Mouse (Mus musculus) intestine, embryonic 16.5 days (tissue): ENCODE measurements around the gene Dusp7. TPM values are rescaled to one million over a fixed set of nuclear protein-coding genes. Genes with fewer than 3 reads are reported as not detected.
A peak's percentile ranks its signal among the peaks of the same experiment; 100 is the strongest.

Experiments
- ATAC-seq: fragments of 200-750 bp; cut with Nextera tagmentation; 2 replicates; pipeline ENCODE4 v1.8.0; 2017; ENCODE audit warnings: moderate TSS enrichment, moderate library complexity
- H3K27ac ChIP-seq: fragments of 300-500 bp; sonication (generic); 2 replicates; pipeline ENCODE4 v1.5.1; 2014; ENCODE audit warnings: mild to moderate bottlenecking, low read length
- H3K27me3 ChIP-seq: fragments of 300-500 bp; sonication (generic); replicated peaks from 2 replicates; pipeline ENCODE4 v1.6.1; 2014; ENCODE audit warnings: low read length, control low read depth, mixed read lengths; ENCODE audit not compliant: control insufficient read depth, insufficient read depth
- H3K36me3 ChIP-seq: fragments of 300-500 bp; sonication (generic); 2 replicates; pipeline ENCODE4 v1.6.1; 2014; ENCODE audit warnings: low read length, control low read depth; ENCODE audit not compliant: control insufficient read depth, insufficient read depth
- H3K4me1 ChIP-seq: fragments of 300-500 bp; sonication (generic); 2 replicates; pipeline ENCODE4 v1.6.1; 2014; ENCODE audit warnings: low read length, control low read depth, mixed read lengths; ENCODE audit not compliant: control insufficient read depth, insufficient read depth
- H3K4me2 ChIP-seq: fragments of 300-500 bp; sonication (generic); 2 replicates; pipeline ENCODE4 v1.6.1; 2014; ENCODE audit warnings: low read depth, low read length, control low read depth
- H3K4me3 ChIP-seq: fragments of 300-500 bp; sonication (generic); 2 replicates; pipeline ENCODE4 v1.5.1; 2014; ENCODE audit warnings: mild to moderate bottlenecking, low read length
- H3K9ac ChIP-seq: fragments of 300-500 bp; sonication (generic); 2 replicates; pipeline ENCODE4 v1.6.1; 2014; ENCODE audit warnings: low read depth, low read length
- H3K9me3 ChIP-seq: fragments of 300-500 bp; sonication (generic); 2 replicates; pipeline ENCODE4 v1.6.1; 2016; ENCODE audit warnings: low read length, control low read depth; ENCODE audit not compliant: control insufficient read depth
- WGBS: fragments of 180-500 bp; shearing (Covaris S2); extraction: QIAGEN DNeasy Blood & Tissue Kit; methylation state at CpG from one replicate; pipeline ENCODE4 v1.1.7; 2014; 5-methylcytosine and 5-hydroxymethylcytosine counted together
- polyA plus RNA-seq: library from polyadenylated mRNA; unstranded; fragments of >200 nt; fragmentation: Nextera tagmentation; extraction: Ambion mirVana; gene quantifications from 2 replicates; pipeline ENCODE4 v1.2.1, GENCODE M21; 2015

The Dusp7 gene
- 4.8 and 6.3 TPM in 2 replicates for polyA plus RNA-seq

DNA sequence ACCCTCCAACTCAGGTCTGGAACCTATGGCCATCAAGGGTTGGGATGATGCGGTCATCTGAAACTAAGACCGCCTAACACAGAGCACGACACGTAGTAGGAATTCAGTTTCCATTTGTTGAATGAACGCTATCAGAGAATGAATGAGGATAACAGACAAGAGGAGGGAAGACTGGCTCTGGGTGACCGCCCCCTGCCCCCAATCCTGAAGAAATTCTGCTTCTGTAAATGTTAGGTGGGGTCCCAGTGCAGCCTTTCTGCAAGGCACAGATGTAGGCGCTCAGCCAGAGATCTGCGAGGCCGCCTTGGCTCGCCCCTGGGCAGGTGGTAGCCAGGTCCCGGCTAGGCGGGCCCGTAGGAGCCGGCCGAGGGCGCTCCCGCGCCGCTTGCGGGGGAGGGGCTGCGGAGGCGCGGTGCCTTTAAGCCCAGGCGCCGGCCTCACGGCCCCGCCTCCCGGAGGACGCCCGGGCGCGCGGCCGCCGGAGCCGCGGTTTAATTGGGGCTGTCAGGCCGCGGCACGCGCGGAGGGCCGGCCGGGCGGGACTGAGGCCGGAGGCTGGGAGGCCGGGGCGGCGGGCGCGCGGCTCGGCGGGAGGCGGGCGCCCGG lies at the start of gene Dusp7:
Gene Dusp7 (plus strand): TSS at position 521 of the 606 bp plus-strand sequence.
- Histone ChIP-seq H3K36me3 (0 out of 2 replicates have a peak, but pooled peaks cover 5% of the 10 kb centered on the region), H3K27me3 (no peaks in the 10 kb centered on the region), H3K27ac (peak within 1 kb of the TSS; percentile 97), H3K4me2 (peak within 1 kb of the TSS; percentile 98), H3K9me3 (no peaks in the 10 kb centered on the region), H3K9ac (peak within 1 kb of the TSS; percentile 84), H3K4me1 (peaks cover 32% of the 10 kb centered on the region), H3K4me3 (peak within 1 kb of the TSS; percentile 74)
- ATAC-seq: peak; percentile 75
- WGBS: under 1% methylated on average over 45 of the region's 57 CpGs

DNA sequence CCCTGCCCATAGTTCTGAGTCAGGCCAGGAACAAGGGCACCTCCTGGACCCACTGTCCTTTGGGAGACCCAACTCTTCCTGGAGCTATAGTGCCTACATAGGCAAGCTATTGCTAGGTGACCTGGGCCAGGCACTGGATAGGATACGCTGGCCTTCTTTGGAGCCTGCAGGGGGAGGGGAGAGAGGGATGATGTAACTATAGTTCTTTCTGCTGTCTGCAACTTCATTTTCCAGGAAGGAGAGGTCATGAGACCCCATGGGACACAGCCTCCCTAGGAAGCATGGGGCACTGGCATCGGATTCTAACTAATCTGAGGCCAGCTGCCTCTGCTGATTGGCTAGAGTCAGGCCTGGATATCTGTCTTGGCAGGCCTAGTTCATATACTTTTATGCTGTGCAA lies 49.3 kb upstream of the Dusp7 start:
- 57% methylated on average over 2 of the region's 2 CpGs for WGBS
- H3K27ac ChIP-seq: no peak overlapping the region
- H3K4me3 ChIP-seq: no peak overlapping the region
- 0 out of 2 replicates have a peak, but pooled peaks cover 5% of the 10 kb centered on the region for H3K4me1 ChIP-seq
- H3K36me3 ChIP-seq: no peaks in the 10 kb centered on the region
- ATAC-seq: no peak
- no peaks in the 10 kb centered on the region for H3K9me3 ChIP-seq
- H3K4me2 ChIP-seq: no peak overlapping the region
- no peaks in the 10 kb centered on the region for H3K27me3 ChIP-seq
- H3K9ac ChIP-seq: no peak overlapping the region

DNA sequence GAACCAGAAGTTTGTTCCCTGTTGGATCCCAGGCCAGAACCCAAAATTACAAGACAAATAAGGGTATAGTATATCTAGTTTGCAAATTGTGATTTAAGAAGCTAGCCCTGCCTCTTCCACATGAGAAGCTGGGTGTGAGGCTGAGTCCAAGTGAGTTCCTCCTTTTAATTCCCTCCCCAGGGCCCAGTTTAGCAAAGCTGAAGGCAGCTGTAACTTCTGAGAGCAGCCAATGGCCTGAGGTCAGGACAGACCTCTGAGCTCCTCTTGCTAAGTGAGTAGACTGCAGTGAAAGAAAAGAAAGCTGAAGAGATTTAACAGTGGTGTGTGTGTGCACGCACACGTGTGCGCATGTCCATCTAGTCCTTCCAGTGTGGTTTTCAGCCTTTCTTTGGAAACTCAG lies 45.9 kb upstream of the Dusp7 start:
- no peak overlapping the region for H3K4me3 ChIP-seq
- peak overlapping the region; percentile 23; the same call in 1 of the 2 replicates for H3K27ac ChIP-seq
- H3K4me2 ChIP-seq: no peak overlapping the region
- no peaks in the 10 kb centered on the region for H3K9me3 ChIP-seq
- no peak overlapping the region for H3K9ac ChIP-seq
- H3K27me3 ChIP-seq: no peaks in the 10 kb centered on the region
- H3K4me1 ChIP-seq: 0 out of 2 replicates have a peak, but pooled peaks cover 5% of the 10 kb centered on the region
- H3K36me3 ChIP-seq: no peaks in the 10 kb centered on the region
- ATAC-seq: no peak
- 87% methylated on average over 3 of the region's 3 CpGs for WGBS

DNA sequence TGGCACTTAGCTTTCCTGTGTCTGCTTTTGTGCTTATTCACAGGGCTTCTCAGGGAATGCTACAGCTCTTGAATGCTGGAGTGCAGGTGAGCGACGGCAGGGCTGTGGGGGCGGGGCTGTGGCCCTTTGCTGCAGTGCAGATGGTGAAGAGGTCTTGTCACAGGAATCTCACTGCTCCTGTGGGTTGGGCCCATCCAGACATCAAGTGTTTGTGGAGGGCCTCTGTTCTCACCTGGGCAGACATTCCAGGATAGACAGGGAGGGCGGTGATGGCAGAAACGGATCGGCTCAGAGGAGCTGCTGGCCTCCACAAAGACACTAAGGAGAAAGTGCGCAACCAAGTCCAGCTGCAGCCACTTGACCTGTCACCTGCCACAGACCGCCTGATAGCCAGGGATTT lies 42.2 kb upstream of the Dusp7 start:
- 69% methylated on average over 8 of the region's 8 CpGs for WGBS
- Histone ChIP-seq H3K27me3 (no peaks in the 10 kb centered on the region), H3K9me3 (no peaks in the 10 kb centered on the region), H3K9ac (no peak overlapping the region), H3K27ac (no peak overlapping the region), H3K4me2 (no peak overlapping the region), H3K36me3 (0 out of 2 replicates have a peak, but pooled peaks cover 4% of the 10 kb centered on the region), H3K4me3 (no peak overlapping the region), H3K4me1 (peaks cover 5% of the 10 kb centered on the region; the same call in 1 of the 2 replicates)
- ATAC-seq: no peak

DNA sequence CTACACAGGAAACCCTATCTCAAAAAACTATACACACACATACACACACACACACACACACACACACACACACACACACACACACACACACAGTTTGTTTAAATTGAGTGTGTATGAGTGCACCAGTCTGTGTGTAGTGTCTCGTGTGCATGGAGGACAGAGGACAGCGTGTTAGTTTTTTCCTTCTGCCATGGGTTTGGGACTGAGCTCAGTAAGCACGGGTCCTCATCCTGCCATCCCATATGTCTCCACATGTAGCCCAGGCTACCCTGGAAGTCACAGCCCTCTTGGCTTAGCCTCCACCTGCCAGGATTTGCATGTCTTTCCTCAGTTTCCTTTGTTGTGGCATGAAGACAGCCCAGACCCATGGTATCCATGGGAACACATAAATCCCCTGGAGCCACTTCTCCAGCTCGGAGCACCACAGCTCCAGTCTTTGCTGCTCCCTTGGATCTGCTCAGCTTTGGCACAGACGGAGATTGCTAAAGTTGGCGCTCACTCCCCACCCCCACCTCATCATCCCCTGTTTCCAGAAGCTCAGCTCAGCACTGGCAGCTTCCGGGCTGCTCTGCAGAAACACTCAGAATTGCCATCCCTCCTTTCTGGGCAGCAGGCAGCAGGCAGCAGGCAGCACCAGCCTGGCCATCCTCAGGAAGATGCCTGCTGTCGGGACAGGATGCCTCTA lies 41.2 kb upstream of the Dusp7 start:
- no peak overlapping the region for H3K4me3 ChIP-seq
- H3K27ac ChIP-seq: no peak overlapping the region
- 84% methylated on average over 8 of the region's 8 CpGs for WGBS
- H3K4me1 ChIP-seq: peaks cover 5% of the 10 kb centered on the region; the same call in 1 of the 2 replicates
- H3K4me2 ChIP-seq: no peak overlapping the region
- no peaks in the 10 kb centered on the region for H3K27me3 ChIP-seq
- H3K9ac ChIP-seq: no peak overlapping the region
- no peaks in the 10 kb centered on the region for H3K9me3 ChIP-seq
- H3K36me3 ChIP-seq: 0 out of 2 replicates have a peak, but pooled peaks cover 4% of the 10 kb centered on the region
- ATAC-seq: no peak

DNA sequence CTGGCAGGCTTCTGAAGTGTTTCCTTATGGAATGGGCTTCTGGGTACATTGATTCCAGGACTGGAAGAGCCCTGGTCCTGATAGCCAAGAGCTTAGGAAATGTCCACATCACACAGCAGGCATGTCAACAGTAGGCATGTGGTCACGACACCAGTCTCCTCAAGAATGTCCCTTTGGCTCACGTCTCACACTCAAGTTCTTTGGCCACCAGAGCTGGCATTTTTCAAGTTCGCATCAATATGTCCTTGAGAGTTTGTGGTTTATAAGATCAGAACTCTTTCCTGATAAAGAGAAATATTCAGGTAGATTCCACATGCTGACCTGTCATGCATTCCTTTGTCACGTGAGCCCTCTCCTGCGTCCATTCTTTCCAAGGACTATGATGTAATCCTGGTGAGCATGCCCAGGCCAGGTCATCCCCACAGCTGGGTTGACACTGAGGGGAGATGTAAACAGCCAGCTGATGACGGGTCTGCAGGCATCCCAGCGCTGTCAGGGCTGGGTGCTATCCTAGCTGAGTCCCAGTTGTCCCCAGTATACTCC lies 40.3 kb upstream of the Dusp7 start:
- Histone ChIP-seq H3K9ac (no peak overlapping the region), H3K4me3 (no peak overlapping the region), H3K4me1 (no peaks in the 10 kb centered on the region; the same call in 1 of the 2 replicates), H3K27me3 (no peaks in the 10 kb centered on the region), H3K4me2 (no peak overlapping the region), H3K27ac (no peak overlapping the region), H3K9me3 (no peaks in the 10 kb centered on the region), H3K36me3 (0 out of 2 replicates have a peak, but pooled peaks cover 4% of the 10 kb centered on the region)
- ATAC-seq: no peak
- 68% methylated on average over 7 of the region's 7 CpGs for WGBS

DNA sequence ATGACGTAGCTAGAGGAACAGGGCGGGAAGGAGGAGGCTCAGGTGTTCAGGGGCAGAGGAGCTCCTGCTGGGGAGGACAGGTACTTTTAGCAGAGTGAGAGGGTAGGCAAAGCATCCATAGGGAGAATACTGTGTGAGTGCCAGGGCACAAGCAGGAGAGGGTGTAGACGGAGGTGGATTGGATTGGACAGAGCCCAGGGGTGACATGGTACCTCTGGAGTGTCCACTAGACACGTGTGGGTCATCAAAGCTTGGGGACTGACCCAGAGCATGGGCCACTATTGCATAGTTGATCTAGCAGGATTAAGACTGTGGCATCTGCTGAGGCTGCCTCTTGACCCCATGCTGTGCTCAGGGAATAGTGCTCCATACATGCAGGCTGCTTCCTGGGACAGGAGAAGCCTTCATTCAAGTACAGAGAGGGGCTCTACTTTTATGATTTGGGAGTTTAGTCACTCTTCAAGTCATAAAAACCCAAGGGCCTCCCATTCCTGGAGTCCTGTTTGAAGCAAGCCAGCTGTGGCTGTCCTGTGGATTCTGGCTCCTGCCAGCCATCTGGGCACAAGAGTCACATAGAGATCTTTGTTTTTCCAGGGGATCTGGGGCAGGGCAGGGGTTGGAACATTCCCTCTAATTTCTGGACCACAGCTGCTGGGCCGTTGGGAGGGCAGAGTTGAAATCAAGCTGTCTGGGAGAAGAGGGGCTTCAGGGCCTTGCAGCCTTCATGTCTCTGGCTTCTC lies 39.5 kb upstream of the Dusp7 start:
- Histone ChIP-seq H3K27me3 (no peaks in the 10 kb centered on the region), H3K4me2 (no peak overlapping the region), H3K4me1 (no peaks in the 10 kb centered on the region; the same call in 1 of the 2 replicates), H3K36me3 (0 out of 2 replicates have a peak, but pooled peaks cover 4% of the 10 kb centered on the region), H3K4me3 (no peak overlapping the region), H3K27ac (no peak overlapping the region), H3K9me3 (no peaks in the 10 kb centered on the region), H3K9ac (no peak overlapping the region)
- 73% methylated on average over 5 of the region's 5 CpGs for WGBS
- no peak; the same call in 1 of the 2 replicates for ATAC-seq

DNA sequence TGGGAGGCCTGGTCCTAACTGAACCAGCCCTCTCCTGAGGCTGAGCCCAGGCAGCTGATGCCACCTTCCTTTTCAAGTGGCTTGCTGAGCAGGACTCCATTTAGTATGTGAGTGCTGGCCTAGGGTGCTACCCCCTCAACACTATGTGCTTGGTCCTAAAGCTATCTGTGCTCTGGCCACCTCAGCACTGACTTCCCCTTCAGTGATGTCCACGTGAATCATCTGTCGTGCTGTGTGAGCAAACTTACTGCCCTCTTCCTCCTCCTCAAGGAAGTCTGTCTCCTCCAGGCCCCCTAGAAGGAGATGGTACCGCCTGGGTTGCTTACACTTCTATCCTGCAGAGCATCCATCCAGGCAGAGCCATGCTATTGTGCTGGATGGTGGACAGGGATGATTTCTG lies 35.7 kb upstream of the Dusp7 start:
- H3K9me3 ChIP-seq: no peaks in the 10 kb centered on the region
- no peak overlapping the region for H3K27ac ChIP-seq
- no peak overlapping the region for H3K4me3 ChIP-seq
- no peaks in the 10 kb centered on the region for H3K27me3 ChIP-seq
- H3K4me2 ChIP-seq: no peak overlapping the region
- WGBS: 63% methylated on average over 3 of the region's 3 CpGs
- no peak for ATAC-seq
- H3K9ac ChIP-seq: no peak overlapping the region
- peaks cover 1% of the 10 kb centered on the region for H3K4me1 ChIP-seq
- 0 out of 2 replicates have a peak, but pooled peaks cover 4% of the 10 kb centered on the region for H3K36me3 ChIP-seq

DNA sequence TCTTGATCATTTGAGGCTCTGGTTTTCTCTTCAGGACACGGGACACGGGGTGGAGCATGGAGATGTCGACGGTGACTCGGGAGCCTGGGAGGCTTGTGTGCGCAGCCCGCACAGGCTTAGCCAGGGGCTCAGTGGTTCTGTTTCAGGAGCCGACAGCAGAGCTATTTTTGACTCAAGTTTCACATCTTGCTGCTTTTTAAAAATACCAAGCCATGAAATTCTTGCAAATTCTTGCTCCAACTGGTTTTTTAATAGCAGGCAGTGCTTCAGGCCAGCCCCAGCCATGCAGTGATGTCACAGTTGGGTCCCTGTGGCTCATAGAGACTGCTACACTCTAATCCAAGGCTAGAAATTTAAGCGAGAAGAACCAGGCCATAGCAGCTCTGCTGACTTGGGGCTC lies 30.8 kb upstream of the Dusp7 start:
- Histone ChIP-seq H3K36me3 (no peaks in the 10 kb centered on the region), H3K4me1 (peaks cover 23% of the 10 kb centered on the region), H3K27me3 (no peaks in the 10 kb centered on the region), H3K9ac (no peak overlapping the region), H3K9me3 (no peaks in the 10 kb centered on the region), H3K27ac (peak overlapping the region; percentile 19; the same call in 1 of the 2 replicates), H3K4me2 (no peak overlapping the region), H3K4me3 (no peak overlapping the region)
- ATAC-seq: no peak
- 74% methylated on average over 9 of the region's 9 CpGs for WGBS
